Comparison of ENCODE assay signal across 18 mouse cellular contexts in the genomic region with DNA sequence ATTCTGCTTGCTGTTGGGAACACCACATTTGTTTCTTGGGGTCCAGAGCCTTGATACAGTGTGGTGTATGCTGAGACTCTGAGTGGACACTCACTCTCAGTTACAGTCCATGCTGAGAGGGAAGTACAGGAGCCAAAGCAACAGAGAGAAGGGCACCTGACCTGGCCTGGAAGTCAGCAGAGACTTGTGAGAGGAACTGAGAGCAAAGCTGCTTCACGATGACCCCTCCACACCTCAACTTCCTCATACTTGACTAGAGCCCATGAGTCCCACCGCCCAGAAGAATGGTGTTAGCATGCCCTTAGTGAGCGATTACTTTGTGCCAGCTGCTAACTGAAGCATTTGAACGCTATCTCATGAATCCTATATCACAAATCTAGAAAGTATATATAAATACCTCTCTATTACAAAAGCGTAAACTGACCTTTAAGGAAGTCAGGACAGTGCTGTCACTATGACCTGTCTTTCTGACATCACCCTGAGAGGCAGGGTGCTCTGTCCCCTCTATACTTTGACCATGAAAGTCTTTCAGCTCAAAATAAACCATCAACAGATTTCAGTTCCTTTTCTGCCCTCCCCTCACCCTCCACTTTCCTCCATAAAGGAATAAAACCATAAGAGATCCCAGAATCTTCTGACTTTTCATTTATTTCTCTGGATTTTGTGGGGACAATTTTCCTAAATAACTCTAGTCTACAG. TPM values are rescaled to one million over a fixed set of nuclear protein-coding genes. Genes with fewer than 3 reads are reported as not detected.
DNase-seq lines count a peak whose midpoint lies in the region; ATAC-seq lines count a peak whose summit lies in the region.
"Had no signal": no experiment of that assay in that cellular context is flagged by ENCODE, and none has a peak within 500 bp of the region (broad histone marks: within the 10 kb centered on the region; RNA-seq: fewer than 3 reads in every experiment).

No protein-coding gene starts in this region.

- peak; percentile 8 to 25 for DNase-seq in adrenal gland, adult (ENCODE audit: inconsistent age in 2 of 2, low spot score in 1 of 2)
- DNase-seq in adrenal gland, postnatal 36 days: no peak
- DNase-seq in layer of hippocampus, adult 9-11 months: peak; percentile 78
- DNase-seq in layer of hippocampus, adult 18-20 months (ENCODE audit: low spot score in 2 of 2): no peak
- peak; percentile 30 to 47 for DNase-seq in right cerebral cortex, postnatal 10 days (ENCODE audit: low spot score in 2 of 2)
- no peak for DNase-seq in right cerebral cortex, postnatal 14 days
- DNase-seq in T-cell, adult 2 months (ENCODE audit: low spot score): no peak
- DNase-seq: cerebellum, adult 11 months; gastrocnemius, postnatal 25 days; kidney, postnatal 14 days; right cerebral cortex, postnatal 4 days; thymus, postnatal 14 days had no signal

- ATAC-seq in CD4-positive, CD25-positive, alpha-beta regulatory T cell, adult 4 months: no peak
- ATAC-seq: inflammation-experienced regulatory T-cells, adult 6 months; midbrain, embryonic 15.5 days had no signal

RNA-seq across cellular contexts. Expression of a gene that starts 57.9 kb away (rescaled TPM):
- 1 to 10 TPM in 1 of 2 experiments, under 1 TPM in 1; 0.99 to 1.7 TPM for total RNA-seq in adrenal gland, postnatal 36 days (2021)
- total RNA-seq in layer of hippocampus, adult 18-20 months (2021): not detected
- polyA plus RNA-seq in CD4-positive, CD25-positive, alpha-beta regulatory T cell, adult 4 months (2017; shearing (Covaris generic)): not detected
- polyA plus RNA-seq: forebrain, embryonic 10.5 days; inflammation-experienced regulatory T-cells, adult 6 months; midbrain, embryonic 15.5 days; neural tube, embryonic 11.5 days; stomach, embryonic 14.5 days had no signal

Comparison
In these comparisons a context has a peak if more than half of its experiments do, and no peak if none do; other contexts are left out.
1. DNase-seq: peak in adrenal gland, adult (2 of 2), layer of hippocampus, adult 9-11 months (single experiment) and right cerebral cortex, postnatal 10 days (2 of 2); none in adrenal gland, postnatal 36 days (0 of 2), layer of hippocampus, adult 18-20 months (0 of 2), right cerebral cortex, postnatal 14 days (single experiment) and T-cell, adult 2 months (single experiment).